Mouse (Mus musculus) hindbrain, postnatal 0 days (tissue): Measurements from ENCODE around the gene Prkaa2. TPM values are rescaled to one million over a fixed set of nuclear protein-coding genes. Genes with fewer than 3 reads are reported as not detected.

Source experiments
- ATAC-seq: fragments of 200-750 bp; cut with Nextera tagmentation; 2 replicates; pipeline ENCODE4 v1.8.0; 2017; ENCODE audit warnings: mild to moderate bottlenecking, moderate TSS enrichment, moderate library complexity
- DNase-seq: peaks from one replicate; pipeline ENCODE4 v3.0.0-alpha.2; 2015; ENCODE audit warnings: low spot score
- H3K27ac ChIP-seq: fragments of 300-500 bp; sonication (generic); 2 replicates; pipeline ENCODE4 v1.5.1; 2014; ENCODE audit warnings: mild to moderate bottlenecking
- H3K27me3 ChIP-seq: fragments of 300-500 bp; sonication (generic); 2 replicates; pipeline ENCODE4 v1.6.1; 2014; ENCODE audit warnings: low read length, mixed read lengths; ENCODE audit not compliant: insufficient read depth
- H3K36me3 ChIP-seq: fragments of 300-500 bp; sonication (generic); 2 replicates; pipeline ENCODE4 v1.6.1; 2014; ENCODE audit warnings: low read length, mixed read lengths; ENCODE audit not compliant: insufficient read depth
- H3K4me1 ChIP-seq: fragments of 300-500 bp; sonication (generic); 2 replicates; pipeline ENCODE4 v1.6.1; 2014; ENCODE audit warnings: antibody characterized with exemption, low read length, mixed read lengths; ENCODE audit not compliant: insufficient read depth
- H3K4me2 ChIP-seq: fragments of 300-500 bp; sonication (generic); 2 replicates; pipeline ENCODE4 v1.6.1; 2014; ENCODE audit warnings: low read depth, mild to moderate bottlenecking, low read length, moderate library complexity, mixed read lengths
- H3K4me3 ChIP-seq: fragments of 300-500 bp; sonication (generic); 2 replicates; pipeline ENCODE4 v1.5.1; 2014; ENCODE audit warnings: low read length
- H3K9ac ChIP-seq: fragments of 300-500 bp; sonication (generic); replicated peaks from 2 replicates; pipeline ENCODE4 v1.6.1; 2014; ENCODE audit warnings: mild to moderate bottlenecking, low read length, moderate library complexity, mixed read lengths
- H3K9me3 ChIP-seq: fragments of 300-500 bp; sonication (generic); 2 replicates; pipeline ENCODE4 v1.6.1; 2016; ENCODE audit warnings: low read length, mixed read lengths
- CTCF ChIP-seq: IDR thresholded peaks from 2 replicates; pipeline ENCODE4 v1.5.1; 2016; ENCODE audit warnings: antibody characterized with exemption, control low read depth, low read depth
- WGBS: fragments of 180-500 bp; shearing (Covaris S2); extraction: QIAGEN DNeasy Blood & Tissue Kit; methylation state at CpG from one replicate; pipeline ENCODE4 v1.1.7; 2014; 5-methylcytosine and 5-hydroxymethylcytosine counted together
- polyA plus RNA-seq: library from polyadenylated mRNA; unstranded; fragments of >200 nt; fragmentation: Nextera tagmentation; extraction: Ambion mirVana; gene quantifications from 2 replicates; pipeline ENCODE4 v1.2.1, GENCODE M21; 2015
- total RNA-seq: library from RNA; depleted of rRNA; stranded (reverse); fragments of >200 nt; gene quantifications from 2 replicates; pipeline ENCODE4 v1.2.3, GENCODE M21; 2014

Prkaa2 gene
- total and polyA plus RNA-seq, 2 experiments from 2014 or later: 13.2 to 16.9 TPM

DNA sequence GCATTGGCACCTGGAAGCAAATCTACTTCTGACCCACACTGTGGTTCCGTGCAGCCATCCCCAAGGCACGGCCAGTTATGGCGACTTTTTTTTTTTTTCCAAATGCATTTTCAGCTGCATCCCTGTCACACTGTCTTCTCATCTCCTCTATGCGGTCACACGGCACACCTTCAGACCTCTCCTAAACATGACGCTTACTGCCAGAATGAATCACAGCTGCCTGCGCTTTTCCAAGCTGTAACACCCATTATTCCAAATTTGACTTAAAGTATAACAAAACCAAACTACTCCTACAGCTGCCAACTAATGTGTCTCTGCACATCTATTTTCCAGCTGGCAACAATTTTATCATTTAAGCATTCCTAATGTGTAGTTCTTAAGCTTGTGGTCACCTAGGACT, 11.0 kb downstream of the Prkaa2 start:
- DNase-seq (no peak), ATAC-seq (no peak)
- Histone ChIP-seq H3K27me3 (no peaks in the 10 kb centered on the region), H3K4me3 (no peak overlapping the region), H3K4me2 (no peak overlapping the region), H3K36me3 (no peaks in the 10 kb centered on the region), H3K4me1 (peaks cover 11% of the 10 kb centered on the region), H3K9ac (no peak overlapping the region), H3K27ac (no peak overlapping the region), H3K9me3 (no peaks in the 10 kb centered on the region)
- TF ChIP-seq CTCF: no peak
- WGBS: 91% methylated on average over 7 of the region's 7 CpGs

DNA sequence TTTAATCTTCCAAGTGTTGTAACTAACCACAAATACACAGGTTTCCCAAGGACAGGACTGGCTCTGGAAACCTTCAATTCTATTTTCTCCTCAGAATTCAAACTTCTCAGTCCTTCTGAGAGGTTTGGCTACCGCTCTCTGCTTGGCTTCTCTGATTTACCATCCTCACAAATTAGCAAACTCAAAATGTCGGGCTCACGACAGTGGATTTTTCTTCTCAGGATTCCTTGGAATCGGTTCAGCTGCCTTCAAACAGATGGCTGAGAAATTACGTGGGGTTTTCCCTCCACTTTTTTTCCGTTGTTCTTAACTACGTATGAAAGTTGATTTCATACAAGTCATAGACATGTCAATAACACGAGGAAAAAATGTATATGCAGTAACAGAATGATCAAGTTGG, 11.5 kb downstream of the Prkaa2 start:
- WGBS: 58% methylated on average over 8 of the region's 8 CpGs
- Histone ChIP-seq H3K9me3 (no peaks in the 10 kb centered on the region), H3K9ac (no peak overlapping the region), H3K4me2 (no peak overlapping the region), H3K27ac (no peak overlapping the region), H3K4me1 (peaks cover 11% of the 10 kb centered on the region), H3K4me3 (no peak overlapping the region), H3K36me3 (no peaks in the 10 kb centered on the region), H3K27me3 (no peaks in the 10 kb centered on the region)
- no peak for ATAC-seq
- DNase-seq: no peak
- TF ChIP-seq CTCF: no peak

DNA sequence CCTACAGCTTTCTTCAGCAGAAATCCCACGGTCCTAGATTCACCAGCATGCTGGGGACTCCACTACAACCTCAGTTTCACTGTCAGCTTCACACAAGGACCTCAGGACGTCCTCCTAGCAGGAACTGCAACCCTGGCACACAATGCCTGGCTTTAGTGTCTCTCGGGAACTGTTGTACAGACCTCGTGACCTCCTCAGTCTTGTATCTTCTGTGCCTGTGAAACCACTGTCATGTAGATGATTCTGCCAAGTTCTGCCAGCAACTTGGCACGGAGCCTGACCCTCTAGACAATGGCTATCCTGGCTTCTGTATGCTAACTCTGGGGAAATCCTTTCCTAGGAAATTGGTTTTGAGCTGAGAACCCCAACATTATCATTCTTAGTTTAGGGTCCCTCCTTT, 14.4 kb downstream of the Prkaa2 start:
- no peaks in the 10 kb centered on the region for H3K27me3 ChIP-seq
- H3K27ac ChIP-seq: 0 out of 2 replicates have a peak overlapping the region, but pooled peaks have one; percentile 41
- DNase-seq: peak; percentile 70
- peak; percentile 51; the same call in 1 of the 2 replicates for ATAC-seq
- H3K4me3 ChIP-seq: no peak overlapping the region
- WGBS: 42% methylated on average over 5 of the region's 5 CpGs
- H3K9me3 ChIP-seq: no peaks in the 10 kb centered on the region
- no peak overlapping the region for H3K4me2 ChIP-seq
- H3K4me1 ChIP-seq: peaks cover 5% of the 10 kb centered on the region
- H3K9ac ChIP-seq: no peak overlapping the region
- H3K36me3 ChIP-seq: no peaks in the 10 kb centered on the region
- TF ChIP-seq CTCF: no peak

DNA sequence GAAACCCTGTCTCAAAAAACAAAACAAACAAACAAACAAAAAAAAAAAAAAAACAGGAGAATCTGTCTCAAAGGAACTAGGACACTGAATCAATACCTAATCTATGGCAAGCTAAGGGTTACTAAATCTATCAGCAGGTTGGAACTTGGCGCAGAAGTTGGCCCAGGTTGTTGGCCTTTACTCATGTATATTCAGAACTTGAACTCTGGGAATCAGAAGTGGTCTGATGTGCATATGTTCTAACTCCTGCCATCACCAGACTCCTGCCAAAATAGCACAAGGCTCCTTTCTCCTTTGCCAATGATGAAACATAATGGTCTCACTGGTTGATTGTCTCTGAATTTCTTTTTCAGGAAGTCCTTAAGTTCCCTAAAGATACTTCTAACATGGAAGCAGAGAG, 15.7 kb downstream of the Prkaa2 start:
- Histone ChIP-seq H3K9me3 (no peaks in the 10 kb centered on the region), H3K9ac (no peak overlapping the region), H3K4me1 (peaks cover 5% of the 10 kb centered on the region), H3K36me3 (no peaks in the 10 kb centered on the region), H3K4me2 (no peak overlapping the region), H3K27me3 (no peaks in the 10 kb centered on the region), H3K4me3 (no peak overlapping the region), H3K27ac (no peak overlapping the region)
- ATAC-seq (no peak), DNase-seq (no peak)
- 42% methylated on average over 1 of the region's 1 CpGs for WGBS
- TF ChIP-seq CTCF: no peak

DNA sequence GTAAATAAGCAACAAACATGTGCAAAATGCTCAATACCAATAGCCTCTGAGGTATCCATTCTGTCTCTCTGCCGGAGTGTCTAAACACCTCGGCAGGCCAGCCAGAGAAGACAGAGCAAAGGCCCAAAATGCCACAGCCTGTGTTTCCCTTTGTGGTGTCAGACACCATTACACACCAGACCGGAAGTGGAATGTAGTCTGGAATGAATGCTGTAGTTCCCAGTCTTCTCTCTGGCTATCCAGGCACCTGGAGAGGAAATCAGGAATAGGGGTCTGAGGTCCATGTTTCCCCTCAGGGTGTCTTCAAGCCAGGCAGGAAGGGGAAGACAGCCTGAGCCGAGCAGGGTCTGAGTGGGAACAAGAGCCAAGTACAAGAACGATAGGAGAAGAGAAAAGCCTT, 19.3 kb downstream of the Prkaa2 start:
- no peak for DNase-seq
- Histone ChIP-seq H3K4me1 (peaks cover 5% of the 10 kb centered on the region), H3K27ac (no peak overlapping the region), H3K9ac (no peak overlapping the region), H3K27me3 (no peaks in the 10 kb centered on the region), H3K4me2 (no peak overlapping the region), H3K9me3 (no peaks in the 10 kb centered on the region), H3K36me3 (no peaks in the 10 kb centered on the region), H3K4me3 (no peak overlapping the region)
- 77% methylated on average over 5 of the region's 5 CpGs for WGBS
- no peak for TF ChIP-seq CTCF
- no peak for ATAC-seq

DNA sequence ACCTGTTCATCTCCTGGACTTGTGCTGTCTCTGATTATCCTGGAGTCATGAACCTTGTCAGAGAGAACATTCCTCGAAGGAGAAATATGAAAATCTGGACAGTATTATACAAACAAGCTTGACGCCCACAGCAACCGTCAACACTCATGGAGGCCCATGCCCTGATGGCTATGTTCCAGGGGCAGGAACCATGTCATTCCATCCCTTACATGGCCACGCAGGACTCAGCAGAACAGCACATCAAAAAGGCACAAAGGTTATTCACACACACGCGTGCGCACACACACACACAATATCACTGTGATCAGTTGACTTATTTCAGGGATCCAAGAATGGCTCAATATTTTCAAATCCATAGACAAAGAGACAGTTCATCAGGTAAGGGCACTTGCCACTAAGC, 20.3 kb downstream of the Prkaa2 start:
- 92% methylated on average over 7 of the region's 7 CpGs for WGBS
- no peaks in the 10 kb centered on the region for H3K27me3 ChIP-seq
- no peak overlapping the region for H3K27ac ChIP-seq
- DNase-seq (no peak), ATAC-seq (no peak)
- H3K4me1 ChIP-seq: no peaks in the 10 kb centered on the region
- no peaks in the 10 kb centered on the region for H3K36me3 ChIP-seq
- H3K9ac ChIP-seq: no peak overlapping the region
- TF ChIP-seq CTCF: no peak
- no peaks in the 10 kb centered on the region for H3K9me3 ChIP-seq
- H3K4me2 ChIP-seq: no peak overlapping the region
- no peak overlapping the region for H3K4me3 ChIP-seq

DNA sequence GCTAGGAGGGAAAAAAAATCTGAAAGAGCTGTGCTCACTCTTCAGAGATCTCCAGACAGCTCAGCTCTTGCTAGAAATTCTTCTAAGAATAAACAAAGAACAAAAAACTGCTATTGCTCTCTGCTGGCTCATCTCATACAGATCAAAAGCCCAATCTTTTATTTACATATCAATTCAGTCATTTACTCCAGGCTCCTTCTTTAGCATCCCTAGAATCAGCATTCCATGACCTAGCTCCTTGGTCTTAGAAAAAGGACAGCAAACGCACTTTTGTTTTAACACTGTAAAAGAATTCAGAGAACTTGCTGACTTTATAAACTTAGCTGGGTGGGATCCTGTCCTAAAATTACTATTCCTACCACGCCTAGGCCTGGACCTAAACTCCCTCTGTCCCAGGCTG, 21.0 kb downstream of the Prkaa2 start:
- WGBS: 78% methylated on average over 2 of the region's 2 CpGs
- no peak overlapping the region for H3K4me2 ChIP-seq
- no peaks in the 10 kb centered on the region for H3K27me3 ChIP-seq
- no peak for ATAC-seq
- H3K4me1 ChIP-seq: no peaks in the 10 kb centered on the region
- TF ChIP-seq CTCF: no peak
- H3K27ac ChIP-seq: no peak overlapping the region
- no peaks in the 10 kb centered on the region for H3K36me3 ChIP-seq
- no peak for DNase-seq
- no peak overlapping the region for H3K4me3 ChIP-seq
- no peak overlapping the region for H3K9ac ChIP-seq
- no peaks in the 10 kb centered on the region for H3K9me3 ChIP-seq
